Mouse (Mus musculus) heart, postnatal 4 days (tissue): ENCODE data around the gene Rgs9bp. TPM values are rescaled to one million over a fixed set of nuclear protein-coding genes. Genes with fewer than 3 reads are reported as not detected.
A peak's percentile ranks its signal among the peaks of the same experiment; 100 is the strongest.
"Not testable (repeated sequence)": the region's sequence is repeated elsewhere in the genome, so short reads cannot be mapped to it uniquely, and the experiment has no call there.

ENCODE experiments used
- DNase-seq: peaks from one replicate; pipeline ENCODE4 v3.0.0; 2021
- total RNA-seq, 2 experiments: library from RNA; stranded (reverse); gene quantifications; 2 replicates each; pipeline ENCODE4 v1.2.3; 2021

Gene Rgs9bp
- total RNA-seq, 2 experiments from 2014 or later: 0.09 to 0.14 TPM

- DNase-seq: no peak
These were observed 1.8 kb downstream of the Rgs9bp start for GRCm38 (mm10) chr7:35583476-35584025.

- DNase-seq: no peak
These were observed 2.7 kb downstream of the Rgs9bp start for GRCm38 (mm10) chr7:35582719-35583118.

GRCm38 (mm10) chr7:35579849-35580248, 5.5 kb downstream of the Rgs9bp start:
- peak; percentile 51 for DNase-seq

- not testable (repeated sequence) for DNase-seq
These were observed 14.5 kb downstream of the Rgs9bp start for GRCm38 (mm10) chr7:35570883-35571282.

GRCm38 (mm10) chr7:35569724-35570123, 15.7 kb downstream of the Rgs9bp start:
- DNase-seq: not testable (repeated sequence)

GRCm38 (mm10) chr7:35565965-35566364, 19.4 kb downstream of the Rgs9bp start:
- not testable (repeated sequence) for DNase-seq

- not testable (repeated sequence) for DNase-seq
These were observed 20.5 kb downstream of the Rgs9bp start for GRCm38 (mm10) chr7:35564872-35565271.

- no peak for DNase-seq
These were observed 21.1 kb downstream of the Rgs9bp start for GRCm38 (mm10) chr7:35564067-35564865.

- DNase-seq: no peak
These were observed 22.3 kb downstream of the Rgs9bp start for GRCm38 (mm10) chr7:35563071-35563470.

- no peak for DNase-seq
These were observed 25.5 kb downstream of the Rgs9bp start for GRCm38 (mm10) chr7:35559838-35560237.

GRCm38 (mm10) chr7:35558681-35559080, 26.7 kb downstream of the Rgs9bp start:
- DNase-seq: no peak

GRCm38 (mm10) chr7:35557577-35557976, 27.8 kb downstream of the Rgs9bp start:
- DNase-seq: no peak

- DNase-seq: no peak
These were observed 28.5 kb downstream of the Rgs9bp start for GRCm38 (mm10) chr7:35556905-35557304.

- DNase-seq: no peak
These were observed 29.2 kb downstream of the Rgs9bp start, which contains the start of gene Nudt19 for GRCm38 (mm10) chr7:35556205-35556603. TSS of gene Nudt19 (minus strand) at chr7:35556304.

- DNase-seq: peak; percentile 91
These were observed 29.9 kb downstream of the Rgs9bp start for GRCm38 (mm10) chr7:35555224-35556204.

- peak; percentile 31 for DNase-seq
These were observed 30.7 kb downstream of the Rgs9bp start for GRCm38 (mm10) chr7:35554605-35555175.

- peak; percentile 32 for DNase-seq
These were observed 31.4 kb downstream of the Rgs9bp start for GRCm38 (mm10) chr7:35553751-35554604.

GRCm38 (mm10) chr7:35545881-35546280, 39.5 kb downstream of the Rgs9bp start:
- DNase-seq: peak; percentile 68

GRCm38 (mm10) chr7:35537562-35537961, 47.8 kb downstream of the Rgs9bp start, which contains the start of gene Tdrd12:
TSS of gene Tdrd12 (minus strand) at chr7:35537745.
- DNase-seq: no peak

- no peak for DNase-seq
These were observed 49.5 kb downstream of the Rgs9bp start for GRCm38 (mm10) chr7:35535750-35536512.
